Mouse (Mus musculus) heart, embryonic 11.5 days (tissue): ENCODE measurements around the gene Fcgr4. TPM values are rescaled to one million over a fixed set of nuclear protein-coding genes. Genes with fewer than 3 reads are reported as not detected.
"Not testable (repeated sequence)": the region's sequence is repeated elsewhere in the genome, so short reads cannot be mapped to it uniquely, and the experiment has no call there.

Experiments used
- ATAC-seq: fragments of 200-750 bp; cut with Nextera tagmentation; replicated peaks from 2 replicates; pipeline ENCODE4 v1.8.0; 2017; ENCODE audit warnings: moderate library complexity; ENCODE audit not compliant: insufficient number of reproducible peaks, low FRiP score, low TSS enrichment
- H3K27ac ChIP-seq: fragments of 300-500 bp; sonication (generic); 2 replicates; pipeline ENCODE4 v1.5.1; 2014; ENCODE audit warnings: mild to moderate bottlenecking, low read depth, low read length
- H3K27me3 ChIP-seq: fragments of 300-500 bp; sonication (generic); 2 replicates; pipeline ENCODE4 v1.6.1; 2014; ENCODE audit warnings: mild to moderate bottlenecking, low read length, mixed read lengths; ENCODE audit not compliant: control insufficient read depth, insufficient read depth
- H3K36me3 ChIP-seq: fragments of 300-500 bp; sonication (generic); 2 replicates; pipeline ENCODE4 v1.6.1; 2014; ENCODE audit warnings: mild to moderate bottlenecking, low read length, moderate library complexity, mixed read lengths; ENCODE audit not compliant: control insufficient read depth, insufficient read depth
- H3K4me1 ChIP-seq: fragments of 300-500 bp; sonication (generic); 2 replicates; pipeline ENCODE4 v1.6.1; 2014; ENCODE audit warnings: low read length; ENCODE audit not compliant: control insufficient read depth, insufficient read depth
- H3K4me2 ChIP-seq: fragments of 300-500 bp; sonication (generic); 2 replicates; pipeline ENCODE4 v1.6.1; 2014; ENCODE audit warnings: mild to moderate bottlenecking, moderate library complexity
- H3K4me3 ChIP-seq: fragments of 300-500 bp; sonication (generic); 2 replicates; pipeline ENCODE4 v1.5.1; 2014; ENCODE audit warnings: low read depth, low read length
- H3K9ac ChIP-seq: fragments of 300-500 bp; sonication (generic); 2 replicates; pipeline ENCODE4 v1.6.1; 2014; ENCODE audit warnings: mild to moderate bottlenecking, low read depth, low read length, moderate library complexity
- H3K9me3 ChIP-seq: fragments of 300-500 bp; sonication (generic); replicated peaks from 2 replicates; pipeline ENCODE4 v1.6.1; 2016; ENCODE audit warnings: low read length; ENCODE audit not compliant: control insufficient read depth
- WGBS: fragments of 180-500 bp; shearing (Covaris S2); extraction: QIAGEN DNeasy Blood & Tissue Kit; methylation state at CpG from one replicate; pipeline ENCODE4 v1.1.7; 2014; ENCODE audit not compliant: insufficient replicate concordance; 5-methylcytosine and 5-hydroxymethylcytosine counted together
- polyA plus RNA-seq: library from polyadenylated mRNA; unstranded; fragments of >200 nt; fragmentation: Nextera tagmentation; extraction: Ambion mirVana; gene quantifications from 2 replicates; pipeline ENCODE4 v1.2.1, GENCODE M21; 2014

Fcgr4 gene
- polyA plus RNA-seq, 1 experiment from 2014 or later: not detected

- H3K27ac ChIP-seq, H3K9me3 ChIP-seq, H3K4me1 ChIP-seq, H3K4me2 ChIP-seq, ATAC-seq, H3K4me3 ChIP-seq, H3K27me3 ChIP-seq, H3K9ac ChIP-seq, H3K36me3 ChIP-seq: not testable (repeated sequence)
- 72% methylated on average over 1 of the region's 1 CpGs for WGBS
These were observed 37.0 kb upstream of the Fcgr4 start for GRCm38 (mm10) chr1:170981679-170982078.

GRCm38 (mm10) chr1:170982301-170982700, 36.4 kb upstream of the Fcgr4 start:
- H3K4me2 ChIP-seq: no peak overlapping the region
- no peak overlapping the region for H3K4me3 ChIP-seq
- H3K9ac ChIP-seq: no peak overlapping the region
- no peaks in the 10 kb centered on the region for H3K36me3 ChIP-seq
- H3K27me3 ChIP-seq: no peaks in the 10 kb centered on the region
- WGBS: 74% methylated on average over 2 of the region's 2 CpGs
- ATAC-seq: no peak
- no peaks in the 10 kb centered on the region for H3K4me1 ChIP-seq
- H3K27ac ChIP-seq: no peak overlapping the region
- no peaks in the 10 kb centered on the region for H3K9me3 ChIP-seq

GRCm38 (mm10) chr1:170983066-170983465, 35.7 kb upstream of the Fcgr4 start:
- no peak overlapping the region for H3K27ac ChIP-seq
- H3K9me3 ChIP-seq: no peaks in the 10 kb centered on the region
- WGBS: 68% methylated on average over 4 of the region's 4 CpGs
- H3K27me3 ChIP-seq: no peaks in the 10 kb centered on the region
- no peak overlapping the region for H3K4me3 ChIP-seq
- no peaks in the 10 kb centered on the region for H3K36me3 ChIP-seq
- no peak for ATAC-seq
- no peak overlapping the region for H3K9ac ChIP-seq
- H3K4me1 ChIP-seq: no peaks in the 10 kb centered on the region
- H3K4me2 ChIP-seq: no peak overlapping the region

DNA sequence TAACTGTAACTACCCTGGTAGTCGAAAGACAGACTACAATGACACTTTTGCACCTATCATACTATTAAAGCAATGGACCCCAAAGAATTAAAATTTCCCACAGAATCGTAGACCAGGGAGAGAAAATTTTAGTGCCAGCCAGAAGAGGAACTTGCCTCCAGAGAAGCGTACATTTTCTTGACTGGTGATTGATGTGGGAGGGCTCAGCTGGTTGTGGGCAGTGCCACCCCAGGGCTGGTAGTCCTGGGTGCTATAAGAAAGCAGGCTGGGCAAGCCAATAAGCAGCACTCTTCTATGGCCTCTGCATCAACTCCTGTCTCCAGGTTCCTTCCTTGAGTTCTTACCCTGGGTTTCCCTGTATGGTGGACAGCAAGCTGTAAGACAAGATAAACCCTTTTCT, 33.6 kb upstream of the Fcgr4 start:
- Histone ChIP-seq H3K36me3 (no peaks in the 10 kb centered on the region), H3K4me2 (no peak overlapping the region), H3K9ac (no peak overlapping the region), H3K4me3 (no peak overlapping the region), H3K27me3 (no peaks in the 10 kb centered on the region), H3K9me3 (no peaks in the 10 kb centered on the region), H3K27ac (no peak overlapping the region), H3K4me1 (no peaks in the 10 kb centered on the region)
- ATAC-seq: no peak
- WGBS: 78% methylated on average over 3 of the region's 3 CpGs

GRCm38 (mm10) chr1:170985861-170986260, 32.9 kb upstream of the Fcgr4 start:
- Histone ChIP-seq H3K9ac (no peak overlapping the region), H3K27me3 (no peaks in the 10 kb centered on the region), H3K36me3 (no peaks in the 10 kb centered on the region), H3K27ac (no peak overlapping the region), H3K4me1 (no peaks in the 10 kb centered on the region), H3K4me2 (no peak overlapping the region), H3K9me3 (no peaks in the 10 kb centered on the region), H3K4me3 (no peak overlapping the region)
- no peak for ATAC-seq
- 74% methylated on average over 5 of the region's 5 CpGs for WGBS

DNA sequence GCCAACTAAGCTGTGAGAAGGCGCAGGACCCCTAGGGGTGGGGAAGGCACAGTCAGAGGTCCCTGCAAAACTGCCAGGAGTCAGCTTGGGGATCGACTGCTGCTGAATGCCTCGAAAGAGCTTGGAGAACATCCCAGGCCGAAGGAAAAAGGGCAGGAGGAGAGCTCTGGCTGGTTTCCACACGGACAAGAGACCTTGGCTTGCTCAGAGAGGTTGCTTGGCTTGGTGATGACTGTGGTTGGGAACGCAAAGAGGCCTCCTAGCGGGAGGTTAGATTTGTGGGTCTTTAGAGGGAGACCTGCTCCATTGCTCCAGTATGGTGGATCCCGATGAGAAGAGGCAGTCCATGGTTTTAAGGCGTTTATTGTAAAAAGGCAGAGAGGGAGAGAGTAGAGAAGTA, 29.1 kb upstream of the Fcgr4 start:
- no peaks in the 10 kb centered on the region for H3K9me3 ChIP-seq
- no peak overlapping the region for H3K9ac ChIP-seq
- ATAC-seq: no peak
- H3K4me2 ChIP-seq: no peak overlapping the region
- no peak overlapping the region for H3K4me3 ChIP-seq
- H3K27me3 ChIP-seq: no peaks in the 10 kb centered on the region
- H3K36me3 ChIP-seq: no peaks in the 10 kb centered on the region
- no peak overlapping the region for H3K27ac ChIP-seq
- H3K4me1 ChIP-seq: no peaks in the 10 kb centered on the region
- 60% methylated on average over 9 of the region's 9 CpGs for WGBS

DNA sequence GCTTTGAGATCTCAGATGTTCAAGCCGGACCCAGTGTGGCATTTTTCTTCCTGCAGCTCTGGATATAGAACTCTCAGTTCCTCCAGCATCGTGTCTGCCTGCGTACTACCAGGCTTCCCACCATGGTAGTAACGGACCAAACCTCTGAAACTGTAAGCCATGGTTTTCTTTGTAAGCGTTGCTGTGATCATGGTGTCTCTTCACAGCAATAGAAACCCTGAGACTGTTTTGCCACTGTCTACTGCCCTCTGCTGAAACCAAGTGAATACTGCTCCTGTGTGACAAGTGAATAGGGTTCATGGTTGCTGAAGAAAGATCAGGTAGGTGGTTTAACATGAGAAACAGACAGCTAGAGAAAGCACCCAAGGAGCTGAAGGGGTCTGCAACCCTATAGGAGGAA, 26.2 kb upstream of the Fcgr4 start:
- 52% methylated on average over 5 of the region's 5 CpGs for WGBS
- Histone ChIP-seq H3K9ac (no peak overlapping the region), H3K4me3 (no peak overlapping the region), H3K4me2 (no peak overlapping the region), H3K4me1 (no peaks in the 10 kb centered on the region), H3K36me3 (no peaks in the 10 kb centered on the region), H3K27me3 (0 out of 2 replicates have a peak, but pooled peaks cover 2% of the 10 kb centered on the region), H3K27ac (no peak overlapping the region), H3K9me3 (no peaks in the 10 kb centered on the region)
- ATAC-seq: no peak

DNA sequence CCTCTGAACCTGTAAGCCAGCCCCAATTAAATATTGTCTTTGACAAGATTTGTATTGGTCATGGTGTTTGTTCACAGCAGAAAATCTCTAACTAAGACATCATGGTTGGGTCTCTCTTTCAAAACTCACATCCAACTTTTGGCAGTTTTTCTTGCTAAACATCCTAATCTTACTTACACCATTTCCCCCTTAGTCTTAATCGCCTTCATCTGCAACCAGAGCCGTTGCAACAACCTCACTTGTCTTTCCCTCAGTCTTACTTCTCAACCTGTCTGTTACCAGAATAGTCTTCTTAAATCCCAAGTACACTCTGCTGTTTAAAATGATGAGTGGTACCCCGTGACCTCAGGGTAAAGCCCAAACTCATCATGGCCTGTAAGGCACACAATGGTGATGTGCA, 22.7 kb upstream of the Fcgr4 start:
- H3K9me3 ChIP-seq: no peaks in the 10 kb centered on the region
- no peak overlapping the region for H3K4me3 ChIP-seq
- ATAC-seq: no peak
- H3K9ac ChIP-seq: no peak overlapping the region
- WGBS: 69% methylated on average over 3 of the region's 3 CpGs
- H3K27ac ChIP-seq: no peak overlapping the region
- H3K27me3 ChIP-seq: 0 out of 2 replicates have a peak, but pooled peaks cover 2% of the 10 kb centered on the region
- no peaks in the 10 kb centered on the region for H3K36me3 ChIP-seq
- no peak overlapping the region for H3K4me2 ChIP-seq
- no peaks in the 10 kb centered on the region for H3K4me1 ChIP-seq

DNA sequence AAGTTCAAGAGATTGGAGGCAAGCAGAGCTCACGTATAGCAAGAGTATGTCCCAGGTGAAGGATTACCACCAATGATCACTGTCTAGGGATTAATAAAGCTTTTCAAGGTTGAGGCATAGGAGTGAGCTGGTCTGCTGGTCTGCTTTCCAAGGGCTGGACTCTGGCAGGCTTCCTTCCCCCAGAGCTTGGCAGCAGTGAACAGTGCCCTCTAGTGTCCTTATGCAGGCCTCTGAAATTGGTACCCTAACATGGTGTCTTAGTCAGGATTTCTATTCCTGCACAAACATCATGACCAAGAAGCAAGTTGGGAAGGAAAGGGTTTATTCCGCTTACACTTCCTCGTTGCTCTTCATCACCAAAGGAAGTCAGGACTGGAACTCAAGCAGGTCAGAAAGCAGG, 22.0 kb upstream of the Fcgr4 start:
- H3K9ac ChIP-seq: no peak overlapping the region
- no peaks in the 10 kb centered on the region for H3K4me1 ChIP-seq
- H3K4me3 ChIP-seq: no peak overlapping the region
- H3K4me2 ChIP-seq: no peak overlapping the region
- H3K27me3 ChIP-seq: 0 out of 2 replicates have a peak, but pooled peaks cover 2% of the 10 kb centered on the region
- no peaks in the 10 kb centered on the region for H3K36me3 ChIP-seq
- no peak for ATAC-seq
- H3K9me3 ChIP-seq: no peaks in the 10 kb centered on the region
- no peak overlapping the region for H3K27ac ChIP-seq
- 41% methylated on average over 3 of the region's 3 CpGs for WGBS
